Mouse (Mus musculus) spleen, adult 2 months (tissue): ENCODE measurements around the gene Lrrc4c.

ENCODE experiments used
- CTCF ChIP-seq: fragments of 200-500 bp; IDR thresholded peaks from 2 replicates; pipeline ENCODE4 v1.5.1; 2011; ENCODE audit warnings: mild to moderate bottlenecking, inconsistent platforms; ENCODE audit not compliant: insufficient read depth, insufficient read length, insufficient replicate concordance; ENCODE audit errors: extremely low read depth
- POLR2A ChIP-seq: fragments of 200-500 bp; IDR thresholded peaks from 2 replicates; pipeline ENCODE4 v1.6.1; 2011; ENCODE audit warnings: low read depth, low read length, inconsistent platforms

DNA sequence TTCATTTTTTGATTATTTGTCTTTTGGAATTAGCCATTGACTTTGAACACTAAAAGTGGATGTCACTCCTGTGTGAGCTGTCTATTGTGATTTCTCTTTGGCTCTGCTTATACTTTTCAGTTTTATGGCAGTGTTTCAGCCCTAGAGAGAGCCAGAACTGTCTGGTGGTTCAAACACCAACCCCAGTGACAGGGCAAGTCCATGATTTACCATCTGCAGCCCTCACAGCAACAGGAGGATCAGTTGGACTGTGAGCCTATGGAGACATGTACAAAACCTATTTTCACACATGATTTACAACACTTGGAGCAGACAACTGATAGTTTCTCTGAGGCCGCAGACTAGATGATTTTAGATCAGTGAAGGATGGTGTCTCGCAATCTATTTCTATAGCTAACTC is 847.8 kb downstream of the Lrrc4c start:
- TF ChIP-seq CTCF (no peak), POLR2A (no peak)
